ENCODE assay signal across 9 mouse cellular contexts in genomic region chr5:147957592-147958271, GRCm38 (mm10). TPM values are rescaled to one million over a fixed set of nuclear protein-coding genes. Genes with fewer than 3 reads are reported as not detected.
DNase-seq lines count a peak whose midpoint lies in the region; ATAC-seq lines count a peak whose summit lies in the region.
"Had no signal": no experiment of that assay in that cellular context is flagged by ENCODE, and none has a peak within 500 bp of the region (broad histone marks: within the 10 kb centered on the region; RNA-seq: fewer than 3 reads in every experiment).

No protein-coding gene starts in this region.

- under 1% methylated on average over 42 of the region's 42 CpGs for WGBS in embryonic facial prominence, embryonic 12.5 days
- WGBS in heart, embryonic 14.5 days: under 1% methylated on average over 42 of the region's 42 CpGs
- WGBS in kidney, embryonic 16.5 days: 1% methylated on average over 42 of the region's 42 CpGs
- under 1% methylated on average over 42 of the region's 42 CpGs for WGBS in limb, embryonic 13.5 days
- under 1% methylated on average over 41 of the region's 42 CpGs for WGBS in midbrain, embryonic 16.5 days

- peaks cover 8% of the 10 kb centered on the region; the same call in 1 of the 2 replicates for H3K4me1 ChIP-seq in embryonic facial prominence, embryonic 12.5 days
- H3K4me1 ChIP-seq in heart, embryonic 14.5 days (ENCODE audit: control insufficient read depth in 2 of 2, insufficient read depth in 2 of 2, low read length in 2 of 2): peaks cover 5 to 19% of the 10 kb centered on the region in 2 experiments; a peak in 2 of 4 replicates
- H3K4me1 ChIP-seq in kidney, embryonic 16.5 days (ENCODE audit: insufficient read depth, low read length): peaks cover 13% of the 10 kb centered on the region
- peaks cover 17% of the 10 kb centered on the region for H3K4me1 ChIP-seq in limb, embryonic 13.5 days
- peaks cover 14% of the 10 kb centered on the region for H3K4me1 ChIP-seq in midbrain, embryonic 16.5 days (ENCODE audit: control insufficient read depth, insufficient read depth, low read length)

- no peak for ATAC-seq in embryonic facial prominence, embryonic 12.5 days (ENCODE audit: insufficient number of reproducible peaks, insufficient read depth, low FRiP score, low TSS enrichment)
- peak; percentile 42; the same call in 1 of the 2 replicates for ATAC-seq in heart, embryonic 14.5 days (ENCODE audit: insufficient number of reproducible peaks, insufficient read depth, low FRiP score, low read depth)
- ATAC-seq in kidney, embryonic 16.5 days (ENCODE audit: low FRiP score, low TSS enrichment): peak; percentile 52
- peak; percentile 48 for ATAC-seq in limb, embryonic 13.5 days (ENCODE audit: low FRiP score, low read depth)
- peak; percentile 75 for ATAC-seq in midbrain, embryonic 16.5 days
- no peak for ATAC-seq in granulocyte monocyte progenitor cell, adult 5-6 weeks (replicated peaks; ENCODE audit: poor library complexity, severe bottlenecking)

- H3K36me3 ChIP-seq in embryonic facial prominence, embryonic 12.5 days: no peaks in the 10 kb centered on the region
- H3K36me3 ChIP-seq in heart, embryonic 14.5 days (ENCODE audit: control insufficient read depth, insufficient read depth, low read length): no peaks in the 10 kb centered on the region
- H3K36me3 ChIP-seq in kidney, embryonic 16.5 days (ENCODE audit: insufficient read depth, low read length): no peaks in the 10 kb centered on the region
- no peaks in the 10 kb centered on the region for H3K36me3 ChIP-seq in limb, embryonic 13.5 days
- no peaks in the 10 kb centered on the region for H3K36me3 ChIP-seq in midbrain, embryonic 16.5 days (ENCODE audit: control insufficient read depth, insufficient read depth, low read length)

- no peaks in the 10 kb centered on the region for H3K9me3 ChIP-seq in embryonic facial prominence, embryonic 12.5 days
- H3K9me3 ChIP-seq in heart, embryonic 14.5 days (ENCODE audit: control insufficient read depth, low read length): no peaks in the 10 kb centered on the region
- no peaks in the 10 kb centered on the region for H3K9me3 ChIP-seq in kidney, embryonic 16.5 days (ENCODE audit: low read length)
- no peaks in the 10 kb centered on the region for H3K9me3 ChIP-seq in limb, embryonic 13.5 days
- H3K9me3 ChIP-seq in midbrain, embryonic 16.5 days (replicated peaks; ENCODE audit: control insufficient read depth, low read length, poor library complexity, severe bottlenecking): no peaks in the 10 kb centered on the region

- H3K27ac ChIP-seq in embryonic facial prominence, embryonic 12.5 days: no peak overlapping the region
- peak overlapping the region; percentile 29 to 67 for H3K27ac ChIP-seq in heart, embryonic 14.5 days (replicated peaks in 1 of 2; ENCODE audit: control insufficient read depth in 1 of 2, insufficient read depth in 1 of 2, low read depth in 2 of 2, low read length in 2 of 2)
- H3K27ac ChIP-seq in kidney, embryonic 16.5 days (ENCODE audit: low read length): no peak overlapping the region
- no peak overlapping the region for H3K27ac ChIP-seq in limb, embryonic 13.5 days
- H3K27ac ChIP-seq in midbrain, embryonic 16.5 days (ENCODE audit: low read length): peak overlapping the region; percentile 88

- H3K27me3 ChIP-seq in embryonic facial prominence, embryonic 12.5 days: peaks cover 33% of the 10 kb centered on the region
- H3K27me3 ChIP-seq in heart, embryonic 14.5 days (ENCODE audit: control insufficient read depth, insufficient read depth, low read length): peaks cover 4% of the 10 kb centered on the region; the same call in 1 of the 2 replicates
- peaks cover 41% of the 10 kb centered on the region for H3K27me3 ChIP-seq in kidney, embryonic 16.5 days (ENCODE audit: insufficient read depth, low read length)
- H3K27me3 ChIP-seq in limb, embryonic 13.5 days: peaks cover 56% of the 10 kb centered on the region
- peaks cover 4% of the 10 kb centered on the region for H3K27me3 ChIP-seq in midbrain, embryonic 16.5 days (ENCODE audit: control insufficient read depth, insufficient read depth, low read depth, low read length)

- peak overlapping the region; percentile 52 for H3K4me3 ChIP-seq in embryonic facial prominence, embryonic 12.5 days
- H3K4me3 ChIP-seq in heart, embryonic 14.5 days (ENCODE audit: control insufficient read depth in 1 of 2, insufficient read depth in 1 of 2, low read depth in 1 of 2, low read length in 2 of 2): peak overlapping the region; percentile 63 to 64
- H3K4me3 ChIP-seq in kidney, embryonic 16.5 days (ENCODE audit: low read length): peak overlapping the region; percentile 54
- peak overlapping the region; percentile 56 for H3K4me3 ChIP-seq in limb, embryonic 13.5 days
- H3K4me3 ChIP-seq in midbrain, embryonic 16.5 days (ENCODE audit: low read depth, low read length): peak overlapping the region; percentile 80
- H3K4me3 ChIP-seq: myocyte had no signal

- DNase-seq in spleen, postnatal 4 days (ENCODE audit: low spot score in 2 of 2): peak; percentile 23 to 64
- DNase-seq in spleen, adult 12 weeks (ENCODE audit: low spot score): no peak

- H3K4me2 ChIP-seq in embryonic facial prominence, embryonic 12.5 days (replicated peaks): peak overlapping the region; percentile 95
- H3K4me2 ChIP-seq in heart, embryonic 14.5 days (ENCODE audit: low read length): peak overlapping the region; percentile 98
- H3K4me2 ChIP-seq in kidney, embryonic 16.5 days (replicated peaks; ENCODE audit: low read depth, low read length): peak overlapping the region; percentile 92
- H3K4me2 ChIP-seq in limb, embryonic 13.5 days (replicated peaks): peak overlapping the region; percentile 98
- peak overlapping the region; percentile 82 for H3K4me2 ChIP-seq in midbrain, embryonic 16.5 days (ENCODE audit: low read length)

- H3K9ac ChIP-seq in embryonic facial prominence, embryonic 12.5 days: peak overlapping the region; percentile 32
- H3K9ac ChIP-seq in heart, embryonic 14.5 days (ENCODE audit: low read length): peak overlapping the region; percentile 75
- H3K9ac ChIP-seq in kidney, embryonic 16.5 days (replicated peaks; ENCODE audit: low read length): peak overlapping the region; percentile 33; the same call in 1 of the 2 replicates
- peak overlapping the region; percentile 61; the same call in 1 of the 2 replicates for H3K9ac ChIP-seq in limb, embryonic 13.5 days
- peak overlapping the region; percentile 88 for H3K9ac ChIP-seq in midbrain, embryonic 16.5 days (ENCODE audit: low read depth, low read length)

RNA-seq across cellular contexts. Expression of gene Mtus2, which starts 0.6 kb away (rescaled TPM):
- 10.5 and 11.0 TPM in 2 replicates for polyA plus RNA-seq in embryonic facial prominence, embryonic 12.5 days (2016; fragmentation: Nextera tagmentation; extraction: Ambion mirVana)
- polyA plus RNA-seq in heart, embryonic 14.5 days (2014; fragmentation: Nextera tagmentation; extraction: Ambion mirVana): 128 and 129 TPM in 2 replicates
- polyA plus RNA-seq in kidney, embryonic 16.5 days (2015; fragmentation: Nextera tagmentation; extraction: Ambion mirVana): 1.9 and 2.7 TPM in 2 replicates
- polyA plus RNA-seq in limb, embryonic 13.5 days (2015; fragmentation: Nextera tagmentation; extraction: Ambion mirVana): 6.9 and 7.0 TPM in 2 replicates
- polyA plus RNA-seq in midbrain, embryonic 16.5 days (2015; fragmentation: Nextera tagmentation; extraction: Ambion mirVana): 42.1 and 47.7 TPM in 2 replicates
- 1.2 and 2.2 TPM in 2 replicates for total RNA-seq in granulocyte monocyte progenitor cell, adult 5-6 weeks (2014; fragmentation: Nextera tagmentation)
- 0.82 and 1.1 TPM in 2 replicates for total RNA-seq in granulocyte monocyte progenitor cell, adult 5-6 weeks (2017)

Comparison
In these comparisons a context has a peak if more than half of its experiments do, and no peak if none do; other contexts are left out.
1. ATAC-seq: peak in heart, embryonic 14.5 days (single experiment), kidney, embryonic 16.5 days (single experiment), limb, embryonic 13.5 days (single experiment) and midbrain, embryonic 16.5 days (single experiment); none in embryonic facial prominence, embryonic 12.5 days (single experiment) and granulocyte monocyte progenitor cell, adult 5-6 weeks (single experiment).
2. H3K27ac ChIP-seq: peak in heart, embryonic 14.5 days (2 of 2) and midbrain, embryonic 16.5 days (single experiment); none in embryonic facial prominence, embryonic 12.5 days (single experiment), kidney, embryonic 16.5 days (single experiment) and limb, embryonic 13.5 days (single experiment).
3. H3K9ac ChIP-seq: peak in every context shown above with its lines; median percentile 88 in midbrain, embryonic 16.5 days; 75 in heart, embryonic 14.5 days; 61 in limb, embryonic 13.5 days; 33 in kidney, embryonic 16.5 days; 32 in embryonic facial prominence, embryonic 12.5 days.
4. Peak in every context shown above with its lines, with median percentiles within 50 percentile points of each other: H3K4me2 ChIP-seq and H3K4me3 ChIP-seq.